Comparison of ENCODE assay signal across 13 mouse cellular contexts in genomic region chr2:105659350-105659749, GRCm38 (mm10). TPM values are rescaled to one million over a fixed set of nuclear protein-coding genes. Genes with fewer than 3 reads are reported as not detected.
DNase-seq lines count a peak whose midpoint lies in the region; ATAC-seq lines count a peak whose summit lies in the region.
"Had no signal": no experiment of that assay in that cellular context is flagged by ENCODE, and none has a peak within 500 bp of the region (broad histone marks: within the 10 kb centered on the region; RNA-seq: fewer than 3 reads in every experiment).

No protein-coding gene starts in this region.

- no peak overlapping the region for H3K27ac ChIP-seq in heart, embryonic 16.5 days (ENCODE audit: low read length)
- no peak overlapping the region for H3K27ac ChIP-seq in embryonic facial prominence, embryonic 14.5 days (replicated peaks; ENCODE audit: low read depth, low read length)
- H3K27ac ChIP-seq in hindbrain, embryonic 15.5 days (replicated peaks): no peak overlapping the region
- H3K27ac ChIP-seq in liver, embryonic 12.5 days: no peak overlapping the region
- H3K27ac ChIP-seq: heart, adult 2 months; lung, embryonic 15.5 days had no signal

- no peaks in the 10 kb centered on the region for H3K36me3 ChIP-seq in heart, embryonic 16.5 days (ENCODE audit: control insufficient read depth, insufficient read depth)
- H3K36me3 ChIP-seq in embryonic facial prominence, embryonic 14.5 days (ENCODE audit: control insufficient read depth, insufficient read depth, low read length): no peaks in the 10 kb centered on the region
- no peaks in the 10 kb centered on the region for H3K36me3 ChIP-seq in hindbrain, embryonic 15.5 days
- H3K36me3 ChIP-seq in liver, embryonic 12.5 days: no peaks in the 10 kb centered on the region
- H3K36me3 ChIP-seq: lung, embryonic 15.5 days had no signal

- H3K9ac ChIP-seq in heart, embryonic 16.5 days (ENCODE audit: low read length): no peak overlapping the region
- no peak overlapping the region for H3K9ac ChIP-seq in embryonic facial prominence, embryonic 14.5 days (ENCODE audit: low read depth, low read length)
- H3K9ac ChIP-seq in hindbrain, embryonic 15.5 days: no peak overlapping the region
- H3K9ac ChIP-seq in liver, embryonic 12.5 days: no peak overlapping the region
- H3K9ac ChIP-seq: lung, embryonic 15.5 days had no signal

- H3K4me3 ChIP-seq in heart, embryonic 16.5 days (ENCODE audit: low read length): no peak overlapping the region
- H3K4me3 ChIP-seq in embryonic facial prominence, embryonic 14.5 days (ENCODE audit: low read depth, low read length): peak overlapping the region; percentile 13; the same call in 1 of the 2 replicates
- no peak overlapping the region for H3K4me3 ChIP-seq in hindbrain, embryonic 15.5 days
- H3K4me3 ChIP-seq in liver, embryonic 12.5 days: no peak overlapping the region
- H3K4me3 ChIP-seq: heart, adult 2 months; lung, embryonic 15.5 days; myocyte had no signal

- H3K4me2 ChIP-seq in heart, embryonic 16.5 days (ENCODE audit: low read depth, low read length): peak overlapping the region; percentile 39; the same call in 1 of the 2 replicates
- H3K4me2 ChIP-seq in embryonic facial prominence, embryonic 14.5 days (ENCODE audit: low read depth, low read length): peak overlapping the region; percentile 28; the same call in 1 of the 2 replicates
- H3K4me2 ChIP-seq in hindbrain, embryonic 15.5 days: peak overlapping the region; percentile 43
- no peak overlapping the region for H3K4me2 ChIP-seq in liver, embryonic 12.5 days
- H3K4me2 ChIP-seq: lung, embryonic 15.5 days had no signal

- H3K27me3 ChIP-seq in heart, embryonic 16.5 days (ENCODE audit: control insufficient read depth, insufficient read depth, low read length): peaks cover 80% of the 10 kb centered on the region
- H3K27me3 ChIP-seq in embryonic facial prominence, embryonic 14.5 days (replicated peaks; ENCODE audit: control insufficient read depth, insufficient read depth, low read length): peaks cover 77% of the 10 kb centered on the region
- H3K27me3 ChIP-seq in hindbrain, embryonic 15.5 days: peaks cover 67% of the 10 kb centered on the region
- peaks cover 94% of the 10 kb centered on the region for H3K27me3 ChIP-seq in liver, embryonic 12.5 days (replicated peaks)

- 9% methylated on average over 9 of the region's 9 CpGs for WGBS in heart, embryonic 16.5 days
- WGBS in embryonic facial prominence, embryonic 14.5 days: 5% methylated on average over 9 of the region's 9 CpGs
- 15% methylated on average over 9 of the region's 9 CpGs for WGBS in hindbrain, embryonic 15.5 days
- 7% methylated on average over 9 of the region's 9 CpGs for WGBS in liver, embryonic 12.5 days (ENCODE audit: insufficient replicate concordance)

- no peaks in the 10 kb centered on the region for H3K9me3 ChIP-seq in heart, embryonic 16.5 days (replicated peaks; ENCODE audit: control insufficient read depth, low read length)
- no peaks in the 10 kb centered on the region for H3K9me3 ChIP-seq in embryonic facial prominence, embryonic 14.5 days (ENCODE audit: control insufficient read depth, low read length)
- H3K9me3 ChIP-seq in hindbrain, embryonic 15.5 days: no peaks in the 10 kb centered on the region
- H3K9me3 ChIP-seq in liver, embryonic 12.5 days (replicated peaks): no peaks in the 10 kb centered on the region
- H3K9me3 ChIP-seq: lung, embryonic 15.5 days had no signal

- no peak for DNase-seq in heart, postnatal 10 days
- DNase-seq in embryonic facial prominence, embryonic 14.5 days (ENCODE audit: low spot score): no peak
- peak; percentile 67 for DNase-seq in retina, embryonic 14.5 days (ENCODE audit: low spot score)
- no peak for DNase-seq in adrenal gland, postnatal 10 days
- DNase-seq: cerebellum, adult 8-10 months; heart, adult 2 months; kidney, postnatal 10 days had no signal

- intact Hi-C loops in heart, postnatal 10 days (cut with DNase I): no loop called here

- H3K4me1 ChIP-seq in heart, embryonic 16.5 days (ENCODE audit: control insufficient read depth, insufficient read depth, low read length): 0 out of 2 replicates have a peak, but pooled peaks cover 5% of the 10 kb centered on the region
- peaks cover 3% of the 10 kb centered on the region; the same call in 1 of the 2 replicates for H3K4me1 ChIP-seq in embryonic facial prominence, embryonic 14.5 days (ENCODE audit: control insufficient read depth, insufficient read depth, low read length)
- peaks cover 14% of the 10 kb centered on the region for H3K4me1 ChIP-seq in hindbrain, embryonic 15.5 days (replicated peaks)
- no peaks in the 10 kb centered on the region for H3K4me1 ChIP-seq in liver, embryonic 12.5 days

- no peak for ATAC-seq in heart, embryonic 16.5 days (replicated peaks; ENCODE audit: extremely low read depth, insufficient read depth, low FRiP score)
- ATAC-seq in embryonic facial prominence, embryonic 14.5 days (ENCODE audit: low read depth): peak; percentile 10; the same call in 1 of the 2 replicates
- no peak for ATAC-seq in hindbrain, embryonic 15.5 days (ENCODE audit: low FRiP score, low read depth)
- ATAC-seq in liver, embryonic 12.5 days: no peak

RNA-seq across cellular contexts. Expression of gene Pax6, which starts 9.3 kb away (rescaled TPM):
- not detected in 2 replicates for polyA plus RNA-seq in heart, embryonic 16.5 days (2015; fragmentation: Nextera tagmentation; extraction: Ambion mirVana)
- not detected for total RNA-seq in heart, postnatal 10 days (2021)
- polyA plus RNA-seq in embryonic facial prominence, embryonic 14.5 days (2014; fragmentation: Nextera tagmentation; extraction: Ambion mirVana): 1.8 and 2.6 TPM in 2 replicates
- 32.6 and 42.3 TPM in 2 replicates for polyA plus RNA-seq in hindbrain, embryonic 15.5 days (2015; fragmentation: Nextera tagmentation; extraction: Ambion mirVana)
- total RNA-seq in adrenal gland, postnatal 10 days (2021): under 1 TPM in 1 of 2 experiments, not detected in 1; 0.36 TPM
- polyA plus RNA-seq in liver, embryonic 12.5 days (2016; fragmentation: Nextera tagmentation; extraction: Ambion mirVana): 0.05 TPM in 1 of 2 replicates, not detected in the other
- total RNA-seq: adrenal gland, adult 18-20 months; heart, adult 2 months had no signal
- polyA plus RNA-seq: heart, adult 2 months; lung, embryonic 15.5 days had no signal
